Mouse (Mus musculus) MEL (cell line): ENCODE results near the gene Mblac1.

ENCODE experiments used
- CTCF ChIP-seq, 3 experiments: IDR thresholded peaks in 2 of 3; conservative IDR thresholded peaks in 1 of 3; 2 replicates each; pipeline ENCODE4 v1.5.1; 2011 to 2012; ENCODE audit warnings: low read length in 3 of 3, low read depth in 2 of 3, mild to moderate bottlenecking in 2 of 3, improper control_type of control experiment in 1 of 3, inconsistent platforms in 1 of 3, mixed read lengths in 1 of 3, moderate library complexity in 1 of 3; ENCODE audit not compliant: control insufficient read depth in 1 of 3, insufficient read depth in 1 of 3, poor library complexity in 1 of 3, severe bottlenecking in 1 of 3
- ZMIZ1 ChIP-seq: IDR thresholded peaks from 2 replicates; pipeline ENCODE4 v1.6.1; 2012; ENCODE audit warnings: low read depth, mild to moderate bottlenecking, inconsistent platforms, low read length, improper control_type of control experiment, moderate library complexity

- TF ChIP-seq ZMIZ1 (no peak; the same call in 1 of the 2 replicates), CTCF (IDR thresholded peaks at IDR 0.05 in 2 of 3, conservative IDR thresholded peaks at IDR 0.05 in 1 of 3; ENCODE audit: control insufficient read depth in 1 of 3, insufficient read depth in 1 of 3, low read depth in 2 of 3, low read length in 3 of 3, poor library complexity in 1 of 3, severe bottlenecking in 1 of 3) (no peak)
These were observed 23.1 kb upstream of the Mblac1 start for GRCm38 (mm10) chr5:138170936-138171561.
